Mouse (Mus musculus) liver, adult (tissue): Measurements from ENCODE around the gene B9d2.

ENCODE experiments used
- GATA4 ChIP-seq: IDR thresholded peaks from 2 replicates; pipeline ENCODE4 v1.6.1; 2014; ENCODE audit warnings: mild to moderate bottlenecking, low read length; ENCODE audit not compliant: insufficient replicate concordance

The B9d2 gene

GRCm38 (mm10) chr7:25666381-25666780 lies 14.2 kb upstream of the B9d2 start:
- TF ChIP-seq GATA4: no peak

- no peak for TF ChIP-seq GATA4
Measured at GRCm38 (mm10) chr7:25669158-25669557, 11.4 kb upstream of the B9d2 start.

DNA sequence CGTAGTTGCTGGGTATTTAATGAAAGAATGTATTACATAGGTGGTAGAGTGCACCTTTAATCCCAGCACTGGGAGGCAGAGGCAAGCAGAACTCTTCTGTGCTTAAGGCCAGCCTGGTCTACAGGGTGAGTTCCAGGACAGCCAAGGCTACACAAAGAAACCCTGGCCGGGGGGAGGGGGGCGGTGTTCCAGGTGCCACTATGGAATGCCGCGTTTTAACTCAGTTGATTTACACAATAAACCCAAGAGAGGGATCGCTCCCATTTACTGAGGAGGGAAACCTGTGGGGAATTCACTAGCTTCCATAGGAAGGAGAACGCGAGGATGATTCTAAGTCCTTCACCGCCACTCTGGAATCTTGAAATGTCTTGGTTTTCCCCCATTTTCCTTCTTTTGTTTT lies 10.9 kb upstream of the B9d2 start:
- TF ChIP-seq GATA4: no peak

DNA sequence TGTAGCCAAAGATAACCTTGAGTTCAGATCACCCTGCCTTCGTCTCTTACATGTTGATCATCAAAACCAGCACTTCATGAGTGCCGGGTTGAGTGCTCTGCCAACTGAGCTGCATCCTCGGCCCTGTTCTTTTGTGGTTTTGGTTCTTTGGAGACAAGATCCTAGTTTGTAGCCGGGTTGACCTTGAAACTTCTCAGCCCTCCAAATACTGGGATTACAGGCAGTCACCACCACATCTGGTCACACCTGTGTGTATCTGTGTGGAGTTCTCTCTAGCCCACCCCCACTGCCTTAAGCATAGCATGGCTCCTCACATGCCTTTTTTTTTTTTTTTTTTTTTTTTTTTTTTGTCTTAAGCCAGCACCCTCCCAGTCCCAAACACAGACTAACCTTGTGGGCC lies 10.5 kb upstream of the B9d2 start:
- no peak for TF ChIP-seq GATA4

- TF ChIP-seq GATA4: no peak
Measured at GRCm38 (mm10) chr7:25671686-25672085, 8.9 kb upstream of the B9d2 start.

DNA sequence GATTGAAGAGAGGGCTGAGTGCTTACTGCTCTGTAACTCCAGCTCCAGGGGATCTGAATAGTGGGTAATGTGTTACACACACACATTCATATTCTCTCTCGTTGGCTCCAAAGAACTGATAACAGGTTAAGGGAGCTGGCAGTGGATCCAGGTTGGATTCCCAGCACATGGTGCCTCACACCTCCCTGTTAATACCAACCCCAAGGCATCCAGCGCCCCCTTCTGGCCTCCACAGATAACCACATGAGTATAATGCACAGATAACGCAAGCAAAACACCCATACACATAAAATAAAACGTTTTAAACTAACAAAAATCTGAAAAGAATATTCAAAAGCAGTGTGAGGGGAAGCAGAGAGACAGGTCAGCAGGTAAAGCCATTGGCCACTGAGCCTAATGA lies 8.1 kb upstream of the B9d2 start:
- TF ChIP-seq GATA4: no peak

- TF ChIP-seq GATA4: no peak
Measured at GRCm38 (mm10) chr7:25674297-25674696, 6.3 kb upstream of the B9d2 start.

DNA sequence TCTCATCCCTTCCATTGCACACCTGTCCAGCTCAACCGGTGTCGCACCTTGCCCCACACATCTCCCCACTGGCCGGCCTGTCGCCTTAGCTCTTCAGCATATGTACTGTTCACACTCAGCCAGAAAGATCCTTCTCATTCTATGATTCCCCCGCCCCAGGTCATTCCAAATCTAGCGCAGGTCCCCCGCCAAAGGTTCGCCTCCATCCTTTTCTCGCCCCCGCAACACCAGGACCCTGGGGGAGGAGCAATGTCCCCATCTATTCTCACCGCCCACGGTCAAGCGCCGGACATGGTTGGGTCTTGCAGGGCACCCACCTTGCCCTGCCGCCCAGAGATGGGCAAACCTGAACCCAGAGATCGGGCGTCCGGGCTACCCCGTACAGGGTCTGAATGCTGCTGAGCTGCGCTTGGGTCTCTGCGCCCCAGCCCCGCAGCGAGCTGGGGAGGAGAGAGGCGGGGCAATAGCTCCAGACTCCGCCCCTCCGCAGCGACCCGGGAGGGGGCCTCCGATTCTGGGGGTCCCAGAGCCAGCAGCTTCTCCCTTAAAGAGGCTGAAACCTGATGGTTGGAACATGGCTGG lies 5.8 kb upstream of the B9d2 start, which contains the start of gene Tmem91:
Tmem91 (minus strand) TSS at position 448 of the 582 bp plus-strand sequence.
- no peak for TF ChIP-seq GATA4

DNA sequence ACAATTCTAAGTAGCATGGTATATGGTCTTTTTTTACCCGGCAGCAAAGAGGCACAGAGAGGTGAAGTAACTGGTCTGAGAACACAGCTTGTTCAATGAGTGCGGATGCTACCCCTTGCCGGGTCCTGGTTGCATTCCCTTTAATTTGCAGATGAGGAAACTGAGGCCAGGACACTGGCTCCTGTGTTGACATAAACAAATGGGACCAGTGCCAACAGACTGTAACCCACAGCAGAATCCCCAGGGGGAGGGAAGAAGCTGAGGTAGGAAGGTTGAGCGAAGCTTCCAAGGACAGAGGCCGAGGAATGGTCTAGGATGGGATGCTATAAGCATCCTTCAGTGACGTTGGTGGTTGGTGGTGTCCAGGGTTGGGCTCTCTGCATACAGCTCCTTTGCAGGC lies 5.2 kb upstream of the B9d2 start:
- TF ChIP-seq GATA4: no peak

GRCm38 (mm10) chr7:25676085-25676781 lies 4.3 kb upstream of the B9d2 start:
- TF ChIP-seq GATA4: no peak

GRCm38 (mm10) chr7:25677013-25677412 lies 3.6 kb upstream of the B9d2 start:
- TF ChIP-seq GATA4: no peak

- no peak for TF ChIP-seq GATA4
Measured at GRCm38 (mm10) chr7:25679971-25680370, 609 bp upstream of the B9d2 start.

- no peak for TF ChIP-seq GATA4
Measured at GRCm38 (mm10) chr7:25681341-25682231, 1.0 kb downstream of the B9d2 start.

DNA sequence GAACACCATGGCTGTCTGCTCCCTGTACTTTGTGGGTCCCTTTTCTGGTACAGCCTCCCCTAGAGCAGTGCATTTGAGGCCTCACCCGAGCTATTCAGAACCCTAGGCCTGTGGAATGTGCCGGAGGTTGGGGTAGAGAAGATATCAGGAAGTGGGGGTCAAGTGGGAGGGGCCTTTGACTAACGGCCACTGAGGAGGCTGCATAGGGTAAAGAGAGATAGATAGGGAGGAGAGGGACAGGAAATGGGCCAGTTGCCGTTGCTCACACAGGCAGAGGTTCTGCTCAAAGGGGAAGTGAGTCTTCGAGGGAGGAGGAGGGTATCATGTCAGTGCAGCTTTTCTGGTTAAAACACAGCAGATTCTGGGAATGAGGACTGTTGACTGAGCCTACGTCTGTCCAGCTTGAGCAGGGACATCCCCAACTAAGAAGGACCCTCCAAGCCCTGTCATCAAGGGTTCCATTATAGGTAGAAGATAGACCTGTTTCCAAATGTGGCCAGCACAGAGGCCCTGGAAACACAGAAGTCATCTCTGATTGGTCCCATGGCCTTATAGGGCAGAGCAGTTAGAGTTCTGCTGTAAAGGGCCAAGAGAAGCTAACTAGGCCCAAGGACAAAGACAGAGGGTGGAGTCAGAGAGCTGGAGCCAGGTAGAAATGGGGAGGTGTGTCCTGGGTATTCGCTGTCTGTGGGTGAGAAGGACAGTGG lies 3.0 kb downstream of the B9d2 start:
- TF ChIP-seq GATA4: no peak; the same call in 1 of the 2 replicates

- TF ChIP-seq GATA4: no peak
Measured at GRCm38 (mm10) chr7:25684659-25685058, 4.1 kb downstream of the B9d2 start.
